Mouse (Mus musculus) E14TG2a.4 (cell line): ENCODE results near the gene Pnmt.

Source experiments
- CTCF ChIP-seq: conservative IDR thresholded peaks from 2 replicates; pipeline ENCODE4 v1.5.1; 2014; ENCODE audit warnings: low read length
- NANOG ChIP-seq: IDR thresholded peaks from 2 replicates; pipeline ENCODE4 v1.6.1; 2014; ENCODE audit warnings: borderline replicate concordance, low read length, mixed read lengths

DNA sequence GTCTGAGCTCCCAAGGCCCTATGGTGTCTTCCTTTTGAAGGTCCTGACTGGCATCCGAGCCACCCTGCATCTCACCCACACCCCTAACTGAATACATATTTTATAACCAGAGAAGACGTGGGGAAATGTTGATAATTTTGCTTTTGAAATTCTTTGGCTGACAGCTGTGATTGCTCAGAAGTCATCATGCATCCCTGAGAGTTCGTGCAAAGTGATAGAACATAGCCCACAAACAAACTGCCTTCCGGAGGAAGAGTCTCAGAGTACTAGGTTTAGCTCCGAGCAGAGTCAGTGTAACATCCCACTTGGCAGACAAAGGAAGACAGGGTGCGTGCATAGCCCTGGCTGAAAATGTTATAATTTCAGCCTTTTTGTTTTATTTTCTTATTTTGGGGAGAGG is 13.0 kb upstream of the Pnmt start:
- TF ChIP-seq CTCF (no peak), NANOG (no peak)
